Mouse (Mus musculus) kidney, embryonic 16.5 days (tissue): ENCODE measurements around the gene Cables2. TPM values are rescaled to one million over a fixed set of nuclear protein-coding genes. Genes with fewer than 3 reads are reported as not detected.

Experiments
- ATAC-seq: fragments of 200-750 bp; cut with Nextera tagmentation; 2 replicates; pipeline ENCODE4 v1.8.0; 2017; ENCODE audit warnings: moderate TSS enrichment; ENCODE audit not compliant: low FRiP score, low TSS enrichment
- H3K27ac ChIP-seq: fragments of 300-500 bp; sonication (generic); 2 replicates; pipeline ENCODE4 v1.5.1; 2014; ENCODE audit warnings: low read length
- H3K27me3 ChIP-seq: fragments of 300-500 bp; sonication (generic); 2 replicates; pipeline ENCODE4 v1.6.1; 2014; ENCODE audit warnings: low read length, control low read depth, mixed read lengths; ENCODE audit not compliant: insufficient read depth
- H3K36me3 ChIP-seq: fragments of 300-500 bp; sonication (generic); 2 replicates; pipeline ENCODE4 v1.6.1; 2014; ENCODE audit warnings: low read length, control low read depth, mixed read lengths; ENCODE audit not compliant: insufficient read depth
- H3K4me1 ChIP-seq: fragments of 300-500 bp; sonication (generic); 2 replicates; pipeline ENCODE4 v1.6.1; 2014; ENCODE audit warnings: low read length, control low read depth, mixed read lengths; ENCODE audit not compliant: insufficient read depth
- H3K4me2 ChIP-seq: fragments of 300-500 bp; sonication (generic); replicated peaks from 2 replicates; pipeline ENCODE4 v1.6.1; 2014; ENCODE audit warnings: low read depth, low read length
- H3K4me3 ChIP-seq: fragments of 300-500 bp; sonication (generic); 2 replicates; pipeline ENCODE4 v1.5.1; 2014; ENCODE audit warnings: mild to moderate bottlenecking, low read length
- H3K9ac ChIP-seq: fragments of 300-500 bp; sonication (generic); replicated peaks from 2 replicates; pipeline ENCODE4 v1.6.1; 2014; ENCODE audit warnings: low read length
- H3K9me3 ChIP-seq: fragments of 300-500 bp; sonication (generic); 2 replicates; pipeline ENCODE4 v1.6.1; 2016; ENCODE audit warnings: low read length, control low read depth
- WGBS: fragments of 180-500 bp; shearing (Covaris S2); extraction: QIAGEN DNeasy Blood & Tissue Kit; methylation state at CpG from one replicate; pipeline ENCODE4 v1.1.7; 2014; 5-methylcytosine and 5-hydroxymethylcytosine counted together
- polyA plus RNA-seq: library from polyadenylated mRNA; unstranded; fragments of >200 nt; fragmentation: Nextera tagmentation; extraction: Ambion mirVana; gene quantifications from 2 replicates; pipeline ENCODE4 v1.2.1, GENCODE M21; 2015

Gene Cables2
- polyA plus RNA-seq, 1 experiment from 2014 or later = 11.2 TPM

GRCm38 (mm10) chr2:180305490-180305889, 32.2 kb upstream of the Cables2 start:
- no peak for ATAC-seq
- Histone ChIP-seq H3K27me3 (no peaks in the 10 kb centered on the region), H3K4me3 (no peak overlapping the region), H3K27ac (no peak overlapping the region), H3K36me3 (no peaks in the 10 kb centered on the region), H3K9ac (no peak overlapping the region), H3K4me1 (no peaks in the 10 kb centered on the region), H3K9me3 (no peaks in the 10 kb centered on the region), H3K4me2 (no peak overlapping the region)
- 78% methylated on average over 3 of the region's 3 CpGs for WGBS

- 51% methylated on average over 4 of the region's 4 CpGs for WGBS
- Histone ChIP-seq H3K27me3 (no peaks in the 10 kb centered on the region), H3K4me2 (no peak overlapping the region), H3K9ac (no peak overlapping the region), H3K4me1 (no peaks in the 10 kb centered on the region), H3K36me3 (no peaks in the 10 kb centered on the region), H3K27ac (no peak overlapping the region), H3K4me3 (no peak overlapping the region), H3K9me3 (no peaks in the 10 kb centered on the region)
- ATAC-seq = no peak
These were observed 31.3 kb upstream of the Cables2 start for GRCm38 (mm10) chr2:180304554-180304953.

GRCm38 (mm10) chr2:180303468-180303867, 30.2 kb upstream of the Cables2 start:
- no peak overlapping the region for H3K9ac ChIP-seq
- H3K4me3 ChIP-seq = no peak overlapping the region
- 33% methylated on average over 12 of the region's 12 CpGs for WGBS
- H3K4me1 ChIP-seq = no peaks in the 10 kb centered on the region
- peak; percentile 56 for ATAC-seq
- H3K9me3 ChIP-seq = no peaks in the 10 kb centered on the region
- no peaks in the 10 kb centered on the region for H3K36me3 ChIP-seq
- H3K27ac ChIP-seq = no peak overlapping the region
- H3K27me3 ChIP-seq = no peaks in the 10 kb centered on the region
- no peak overlapping the region for H3K4me2 ChIP-seq

- H3K27ac ChIP-seq = no peak overlapping the region
These were observed 28.9 kb upstream of the Cables2 start for GRCm38 (mm10) chr2:180302201-180302600.

GRCm38 (mm10) chr2:180300771-180301170, 27.5 kb upstream of the Cables2 start:
- Histone ChIP-seq H3K9me3 (no peaks in the 10 kb centered on the region), H3K36me3 (no peaks in the 10 kb centered on the region), H3K27ac (no peak overlapping the region), H3K4me1 (no peaks in the 10 kb centered on the region), H3K9ac (no peak overlapping the region), H3K4me2 (no peak overlapping the region), H3K4me3 (no peak overlapping the region), H3K27me3 (no peaks in the 10 kb centered on the region)
- ATAC-seq = no peak
- WGBS = 39% methylated on average over 5 of the region's 5 CpGs

More at GRCm38 (mm10) chr2:180302201-180302600, 28.9 kb upstream of the Cables2 start:
- Histone ChIP-seq H3K27me3 (no peaks in the 10 kb centered on the region), H3K9me3 (no peaks in the 10 kb centered on the region), H3K9ac (no peak overlapping the region), H3K4me1 (no peaks in the 10 kb centered on the region), H3K4me2 (no peak overlapping the region), H3K4me3 (no peak overlapping the region), H3K36me3 (no peaks in the 10 kb centered on the region)
- ATAC-seq = no peak
- WGBS = 74% methylated on average over 4 of the region's 4 CpGs

- no peak for ATAC-seq
- WGBS = 72% methylated on average over 2 of the region's 2 CpGs
These were observed 27.0 kb upstream of the Cables2 start for GRCm38 (mm10) chr2:180300252-180300651.

GRCm38 (mm10) chr2:180292906-180293305, 19.6 kb upstream of the Cables2 start:
- H3K27ac ChIP-seq = no peak overlapping the region
- ATAC-seq = no peak

More at GRCm38 (mm10) chr2:180300252-180300651, 27.0 kb upstream of the Cables2 start:
- Histone ChIP-seq H3K4me1 (no peaks in the 10 kb centered on the region), H3K27ac (no peak overlapping the region), H3K36me3 (no peaks in the 10 kb centered on the region), H3K9ac (no peak overlapping the region), H3K27me3 (no peaks in the 10 kb centered on the region), H3K9me3 (no peaks in the 10 kb centered on the region), H3K4me3 (no peak overlapping the region), H3K4me2 (no peak overlapping the region)

GRCm38 (mm10) chr2:180292026-180292425, 18.7 kb upstream of the Cables2 start:
- ATAC-seq = no peak
- Histone ChIP-seq H3K4me2 (no peak overlapping the region), H3K36me3 (no peaks in the 10 kb centered on the region), H3K4me3 (no peak overlapping the region), H3K4me1 (no peaks in the 10 kb centered on the region), H3K27ac (no peak overlapping the region), H3K9me3 (no peaks in the 10 kb centered on the region), H3K27me3 (no peaks in the 10 kb centered on the region), H3K9ac (no peak overlapping the region)
- 72% methylated on average over 4 of the region's 4 CpGs for WGBS

More at GRCm38 (mm10) chr2:180292906-180293305, 19.6 kb upstream of the Cables2 start:
- no peak overlapping the region for H3K4me2 ChIP-seq
- no peak overlapping the region for H3K4me3 ChIP-seq
- H3K27me3 ChIP-seq = no peaks in the 10 kb centered on the region
- H3K9ac ChIP-seq = no peak overlapping the region
- H3K4me1 ChIP-seq = no peaks in the 10 kb centered on the region
- H3K9me3 ChIP-seq = no peaks in the 10 kb centered on the region
- WGBS = 67% methylated on average over 8 of the region's 8 CpGs
- no peaks in the 10 kb centered on the region for H3K36me3 ChIP-seq

- Histone ChIP-seq H3K4me2 (no peak overlapping the region), H3K4me1 (no peaks in the 10 kb centered on the region), H3K27me3 (no peaks in the 10 kb centered on the region), H3K9me3 (no peaks in the 10 kb centered on the region), H3K9ac (no peak overlapping the region), H3K4me3 (no peak overlapping the region), H3K27ac (no peak overlapping the region), H3K36me3 (no peaks in the 10 kb centered on the region)
- ATAC-seq = no peak
- whole genome bisulfite sequencing = 78% methylated on average over 5 of the region's 5 CpGs
These were observed 18.3 kb upstream of the Cables2 start for GRCm38 (mm10) chr2:180291566-180291965.

GRCm38 (mm10) chr2:180290503-180290902, 17.2 kb upstream of the Cables2 start:
- Histone ChIP-seq H3K27me3 (no peaks in the 10 kb centered on the region), H3K4me3 (no peak overlapping the region), H3K36me3 (no peaks in the 10 kb centered on the region), H3K4me1 (no peaks in the 10 kb centered on the region), H3K27ac (peak overlapping the region; percentile 87; the same call in 1 of the 2 replicates), H3K9ac (no peak overlapping the region), H3K9me3 (no peaks in the 10 kb centered on the region), H3K4me2 (no peak overlapping the region)
- WGBS = 53% methylated on average over 6 of the region's 6 CpGs
- ATAC-seq = no peak
